Mouse (Mus musculus): Measurements from ENCODE around the gene Gtf2a1l.

GRCm38 (mm10) chr17:88636587-88636986, 31.9 kb upstream of the Gtf2a1l start:
- TF ChIP-seq EP300 (optimal IDR thresholded peaks at IDR 0.05) (no peak), CTCF (IDR thresholded peaks at IDR 0.05; ENCODE audit: low read depth) (peak; percentile 48)
